ENCODE assay signal across 8 mouse cellular contexts in genomic region chr4:123633370-123633769, GRCm38 (mm10). TPM values are rescaled to one million over a fixed set of nuclear protein-coding genes. Genes with fewer than 3 reads are reported as not detected.
DNase-seq lines count a peak whose midpoint lies in the region; ATAC-seq and TF ChIP-seq lines count a peak whose summit lies in the region.

No protein-coding gene starts in this region.

- 17% methylated on average over 3 of the region's 3 CpGs for WGBS in heart, embryonic 15.5 days
- 27% methylated on average over 3 of the region's 3 CpGs for WGBS in stomach, postnatal 0 days

- H3K4me2 ChIP-seq in heart, embryonic 15.5 days: no peak overlapping the region
- no peak overlapping the region for H3K4me2 ChIP-seq in stomach, postnatal 0 days (replicated peaks; ENCODE audit: low read depth)

- no peaks in the 10 kb centered on the region for H3K27me3 ChIP-seq in heart, embryonic 15.5 days
- H3K27me3 ChIP-seq in stomach, postnatal 0 days (ENCODE audit: control insufficient read depth, insufficient read depth, low read length): no peaks in the 10 kb centered on the region

- no peak overlapping the region for H3K4me3 ChIP-seq in heart, embryonic 15.5 days
- no peak overlapping the region for H3K4me3 ChIP-seq in stomach, postnatal 0 days (ENCODE audit: low read depth, low read length)

- H3K9ac ChIP-seq in heart, embryonic 15.5 days: no peak overlapping the region
- no peak overlapping the region for H3K9ac ChIP-seq in stomach, postnatal 0 days (ENCODE audit: low read length)

- ATAC-seq in heart, embryonic 15.5 days (replicated peaks; ENCODE audit: insufficient number of reproducible peaks, insufficient read depth, low FRiP score, low read depth): peak; percentile 69
- peak; percentile 87; the same call in 1 of the 2 replicates for ATAC-seq in stomach, postnatal 0 days (ENCODE audit: low FRiP score, low TSS enrichment)
- ATAC-seq in frontal cortex, adult (ENCODE audit: low TSS enrichment): no peak

- no peaks in the 10 kb centered on the region for H3K36me3 ChIP-seq in heart, embryonic 15.5 days
- no peaks in the 10 kb centered on the region; the same call in 1 of the 2 replicates for H3K36me3 ChIP-seq in stomach, postnatal 0 days (ENCODE audit: control insufficient read depth, insufficient read depth, low read length)

- H3K27ac ChIP-seq in heart, embryonic 15.5 days: peak overlapping the region; percentile 83
- 0 out of 2 replicates have a peak overlapping the region, but pooled peaks have one; percentile 9 for H3K27ac ChIP-seq in stomach, postnatal 0 days (replicated peaks)

- no peak for TF ChIP-seq EP300 in stomach, postnatal 0 days (optimal IDR thresholded peaks at IDR 0.05)

- peak; percentile 24 for DNase-seq in CD4-positive helper T cell, adult 2 months (ENCODE audit: low read depth, low spot score)
- peak; percentile 90 for DNase-seq in ZHBTc4 (ENCODE audit: low read depth, low spot score)
- peak; percentile 30 for DNase-seq in embryo, embryonic 11.5 days (ENCODE audit: low read depth, low spot score)
- DNase-seq in kidney, postnatal 25 days: peak; percentile 89 to 94
- peak; percentile 58 for DNase-seq in mesoderm, embryonic 11.5 days (ENCODE audit: low read depth, low spot score)
- DNase-seq in stomach, postnatal 0 days (ENCODE audit: low spot score): peak; percentile 85

- TF ChIP-seq CTCF in stomach, postnatal 0 days (IDR thresholded peaks at IDR 0.05; ENCODE audit: low read depth): peak; percentile 87

- peaks cover 20% of the 10 kb centered on the region for H3K4me1 ChIP-seq in heart, embryonic 15.5 days (replicated peaks)
- no peaks in the 10 kb centered on the region for H3K4me1 ChIP-seq in stomach, postnatal 0 days (replicated peaks; ENCODE audit: control insufficient read depth, insufficient read depth)

- no peaks in the 10 kb centered on the region for H3K9me3 ChIP-seq in heart, embryonic 15.5 days (replicated peaks)
- H3K9me3 ChIP-seq in stomach, postnatal 0 days (ENCODE audit: control insufficient read depth, low read length): no peaks in the 10 kb centered on the region

RNA-seq across cellular contexts. Expression of gene Macf1, which starts 50.8 kb away (rescaled TPM):
- polyA plus RNA-seq in heart, embryonic 15.5 days (2015; fragmentation: Nextera tagmentation; extraction: Ambion mirVana): 51.0 and 51.1 TPM in 2 replicates
- polyA plus RNA-seq in stomach, postnatal 0 days (2015; fragmentation: Nextera tagmentation; extraction: Ambion mirVana): 26.6 and 28.9 TPM in 2 replicates

Comparison
In these comparisons a context has a peak if more than half of its experiments do, and no peak if none do; other contexts are left out.
1. DNase-seq: peak in every context shown above with its lines; median percentile 92 in kidney, postnatal 25 days; 90 in ZHBTc4; 85 in stomach, postnatal 0 days; 58 in mesoderm, embryonic 11.5 days; 30 in embryo, embryonic 11.5 days; 24 in CD4-positive helper T cell, adult 2 months.